ENCODE assay signal across 8 mouse cellular contexts in genomic region chr15:52161568-52162316, GRCm38 (mm10).
DNase-seq lines count a peak whose midpoint lies in the region; ATAC-seq lines count a peak whose summit lies in the region.

No protein-coding gene starts in this region.

- no peaks in the 10 kb centered on the region for H3K36me3 ChIP-seq in kidney, embryonic 14.5 days (ENCODE audit: control insufficient read depth, insufficient read depth, low read length)
- no peaks in the 10 kb centered on the region for H3K36me3 ChIP-seq in embryonic facial prominence, embryonic 10.5 days (replicated peaks)
- no peaks in the 10 kb centered on the region for H3K36me3 ChIP-seq in intestine, embryonic 16.5 days (ENCODE audit: control insufficient read depth, insufficient read depth, low read length)
- no peaks in the 10 kb centered on the region for H3K36me3 ChIP-seq in midbrain, embryonic 16.5 days (ENCODE audit: control insufficient read depth, insufficient read depth, low read length)

- no peaks in the 10 kb centered on the region for H3K9me3 ChIP-seq in kidney, embryonic 14.5 days (ENCODE audit: control insufficient read depth, low read length)
- no peaks in the 10 kb centered on the region for H3K9me3 ChIP-seq in embryonic facial prominence, embryonic 10.5 days
- H3K9me3 ChIP-seq in intestine, embryonic 16.5 days (ENCODE audit: control insufficient read depth, low read length), result no peaks in the 10 kb centered on the region
- H3K9me3 ChIP-seq in midbrain, embryonic 16.5 days (replicated peaks; ENCODE audit: control insufficient read depth, low read length, poor library complexity, severe bottlenecking), result no peaks in the 10 kb centered on the region

- no peaks in the 10 kb centered on the region for H3K27me3 ChIP-seq in kidney, embryonic 14.5 days (ENCODE audit: control insufficient read depth, insufficient read depth, low read length)
- 0 out of 2 replicates have a peak, but pooled peaks cover 9% of the 10 kb centered on the region for H3K27me3 ChIP-seq in embryonic facial prominence, embryonic 10.5 days (replicated peaks; ENCODE audit: low read depth, poor library complexity, severe bottlenecking)
- H3K27me3 ChIP-seq in intestine, embryonic 16.5 days (replicated peaks; ENCODE audit: control insufficient read depth, insufficient read depth, low read length), result no peaks in the 10 kb centered on the region
- no peaks in the 10 kb centered on the region; the same call in 1 of the 2 replicates for H3K27me3 ChIP-seq in midbrain, embryonic 16.5 days (ENCODE audit: control insufficient read depth, insufficient read depth, low read depth, low read length)

- 13% methylated on average over 19 of the region's 19 CpGs for WGBS in kidney, embryonic 14.5 days
- 25% methylated on average over 19 of the region's 19 CpGs for WGBS in embryonic facial prominence, embryonic 10.5 days
- 20% methylated on average over 19 of the region's 19 CpGs for WGBS in intestine, embryonic 16.5 days
- 10% methylated on average over 19 of the region's 19 CpGs for WGBS in midbrain, embryonic 16.5 days

- H3K4me3 ChIP-seq in kidney, embryonic 14.5 days (ENCODE audit: low read length), result no peak overlapping the region
- H3K4me3 ChIP-seq in embryonic facial prominence, embryonic 10.5 days, result peak overlapping the region; percentile 25
- H3K4me3 ChIP-seq in intestine, embryonic 16.5 days (ENCODE audit: low read length), result no peak overlapping the region
- H3K4me3 ChIP-seq in midbrain, embryonic 16.5 days (ENCODE audit: low read depth, low read length), result no peak overlapping the region

- H3K4me1 ChIP-seq in kidney, embryonic 14.5 days (ENCODE audit: control insufficient read depth, insufficient read depth, low read length), result peaks cover 16% of the 10 kb centered on the region
- peaks cover 20% of the 10 kb centered on the region for H3K4me1 ChIP-seq in embryonic facial prominence, embryonic 10.5 days
- H3K4me1 ChIP-seq in intestine, embryonic 16.5 days (ENCODE audit: control insufficient read depth, insufficient read depth, low read length), result peaks cover 6% of the 10 kb centered on the region; the same call in 1 of the 2 replicates
- peaks cover 24% of the 10 kb centered on the region for H3K4me1 ChIP-seq in midbrain, embryonic 16.5 days (ENCODE audit: control insufficient read depth, insufficient read depth, low read length)

- ATAC-seq in kidney, embryonic 14.5 days (ENCODE audit: low FRiP score, low TSS enrichment), result peak; percentile 91
- ATAC-seq in intestine, embryonic 16.5 days, result peak; percentile 74
- peak; percentile 63 for ATAC-seq in midbrain, embryonic 16.5 days
- no peak for ATAC-seq in granulocyte monocyte progenitor cell, adult 5-6 weeks (replicated peaks; ENCODE audit: poor library complexity, severe bottlenecking)

- H3K27ac ChIP-seq in kidney, embryonic 14.5 days (ENCODE audit: low read depth, low read length), result peak overlapping the region; percentile 39
- H3K27ac ChIP-seq in embryonic facial prominence, embryonic 10.5 days (replicated peaks), result peak overlapping the region; percentile 74
- no peak overlapping the region for H3K27ac ChIP-seq in intestine, embryonic 16.5 days (ENCODE audit: low read length)
- peak overlapping the region; percentile 81 for H3K27ac ChIP-seq in midbrain, embryonic 16.5 days (ENCODE audit: low read length)

- H3K4me2 ChIP-seq in kidney, embryonic 14.5 days (replicated peaks; ENCODE audit: low read depth, low read length), result peak overlapping the region; percentile 29
- H3K4me2 ChIP-seq in intestine, embryonic 16.5 days (ENCODE audit: low read depth, low read length), result no peak overlapping the region
- peak overlapping the region; percentile 38 for H3K4me2 ChIP-seq in midbrain, embryonic 16.5 days (ENCODE audit: low read length)

- DNase-seq in kidney, postnatal 36 days, result no peak
- DNase-seq in adrenal gland, postnatal 25 days, result peak; percentile 12
- DNase-seq in embryonic facial prominence, embryonic 10.5 days (ENCODE audit: low spot score), result peak; percentile 37
- no peak for DNase-seq in ovary, postnatal 36 days (ENCODE audit: low spot score)

- H3K9ac ChIP-seq in kidney, embryonic 14.5 days (ENCODE audit: low read depth, low read length), result no peak overlapping the region
- 0 out of 2 replicates have a peak overlapping the region, but pooled peaks have one; percentile 18 for H3K9ac ChIP-seq in intestine, embryonic 16.5 days (ENCODE audit: low read depth, low read length)
- H3K9ac ChIP-seq in midbrain, embryonic 16.5 days (ENCODE audit: low read depth, low read length), result peak overlapping the region; percentile 43; the same call in 1 of the 2 replicates

Comparison
In these comparisons a context has a peak if more than half of its experiments do, and no peak if none do; other contexts are left out.
1. DNase-seq: peak in adrenal gland, postnatal 25 days (single experiment) and embryonic facial prominence, embryonic 10.5 days (single experiment); none in kidney, postnatal 36 days (0 of 2) and ovary, postnatal 36 days (single experiment).